Mouse (Mus musculus): ENCODE measurements at regions not wholly inside any gene's neighbourhood (a gene's known extent, or its start where the extent isn't known, plus 50 kb on each side); places are given as distances from the start of the nearest gene placed in this dataset.

DNA sequence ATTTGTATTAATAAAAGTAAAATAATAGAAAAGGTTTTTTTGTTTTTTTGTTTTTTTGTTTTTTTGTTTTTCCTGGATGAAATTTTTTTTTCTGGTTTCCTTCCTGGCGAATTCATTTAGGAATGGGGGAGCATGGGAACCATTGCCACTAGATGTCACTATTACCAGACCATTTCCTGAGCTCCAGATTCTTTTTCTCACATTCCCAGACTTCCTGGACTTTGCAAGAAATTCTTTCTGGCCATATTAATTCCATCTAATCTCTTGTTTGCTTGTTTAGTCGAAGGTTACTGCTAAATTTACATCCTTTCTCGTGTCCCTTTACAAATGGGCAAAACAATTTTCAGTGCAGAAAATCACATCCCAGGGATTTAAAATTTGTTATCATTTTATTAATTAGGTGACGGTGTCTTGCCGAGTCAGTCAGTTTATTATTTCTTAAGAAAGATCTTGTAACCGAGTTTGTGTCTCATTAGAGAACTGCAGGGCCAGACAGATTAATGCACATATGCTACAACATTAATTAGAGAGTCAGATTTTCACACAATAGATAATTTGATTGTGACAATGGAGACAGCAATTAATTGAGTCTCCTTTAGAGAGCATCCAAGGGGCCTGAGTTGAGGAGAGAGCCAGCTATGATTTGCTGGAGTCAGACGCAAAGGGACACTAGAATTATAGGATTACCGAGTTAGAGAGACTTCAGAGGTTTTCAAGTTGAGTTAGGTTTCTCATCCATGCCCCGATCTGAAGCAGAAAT, 1702.5 kb upstream of the Tenm2 start:
- H3K9me3 ChIP-seq (replicated peaks; ENCODE audit: control insufficient read depth, low read length) = no peaks in the 10 kb centered on the region
- H3K27ac ChIP-seq (ENCODE audit: low read depth, low read length) = no peak overlapping the region
- no peaks in the 10 kb centered on the region for H3K36me3 ChIP-seq (ENCODE audit: control insufficient read depth, insufficient read depth, low read length)
- no peak overlapping the region for H3K9ac ChIP-seq (ENCODE audit: low read length)
- no peak overlapping the region for H3K4me2 ChIP-seq (ENCODE audit: low read length)
- no peak overlapping the region for H3K4me3 ChIP-seq (ENCODE audit: low read depth, low read length)
- DNase-seq (ENCODE audit: low spot score) = peak; percentile 76
- H3K27me3 ChIP-seq (replicated peaks; ENCODE audit: control insufficient read depth, insufficient read depth, low read length) = no peaks in the 10 kb centered on the region
- peak; percentile 61 for ATAC-seq
- 18% methylated on average over 9 of the region's 9 CpGs for WGBS
- no peaks in the 10 kb centered on the region for H3K4me1 ChIP-seq (ENCODE audit: control insufficient read depth, insufficient read depth, low read length)

Data from forebrain, embryonic 14.5 days (tissue).